Mouse (Mus musculus) ES-E14 (cell line): ENCODE measurements around the gene Dusp14. TPM values are rescaled to one million over a fixed set of nuclear protein-coding genes. Genes with fewer than 3 reads are reported as not detected.

Experiments
- DNase-seq: peaks from one replicate; pipeline ENCODE4 v3.0.0-alpha.2; 2013; ENCODE audit warnings: low read depth, low spot score
- H3K27ac ChIP-seq: 2 replicates; pipeline ENCODE4 v1.5.1; 2012; ENCODE audit warnings: low read depth, mild to moderate bottlenecking, low read length, moderate library complexity, mixed read lengths; ENCODE audit not compliant: poor library complexity, insufficient read depth, severe bottlenecking
- H3K36me3 ChIP-seq: 2 replicates; pipeline ENCODE4 v1.6.1; 2012; ENCODE audit warnings: mild to moderate bottlenecking, low read length, moderate library complexity, mixed read lengths; ENCODE audit not compliant: control insufficient read depth, poor library complexity, insufficient read depth, severe bottlenecking
- H3K4me1 ChIP-seq, 2 experiments: fragments of 150-350 bp in 1 of 2; sonication (generic) in 1 of 2; 2 replicates each; pipeline ENCODE4 v1.6.1; 2012; ENCODE audit warnings: low read length in 2 of 2, mild to moderate bottlenecking in 1 of 2, mixed read lengths in 1 of 2; ENCODE audit not compliant: control insufficient read depth in 2 of 2, insufficient read depth in 2 of 2, poor library complexity in 1 of 2
- H3K4me3 ChIP-seq, 2 experiments: fragments of 150-350 bp in 1 of 2; sonication (generic) in 1 of 2; 2 replicates each; pipeline ENCODE4 v1.5.1; 2012; ENCODE audit warnings: low read length in 2 of 2, low read depth in 1 of 2, mild to moderate bottlenecking in 1 of 2, mixed read lengths in 1 of 2; ENCODE audit not compliant: insufficient read depth in 1 of 2, poor library complexity in 1 of 2, severe bottlenecking in 1 of 2
- H3K9ac ChIP-seq: 2 replicates; pipeline ENCODE4 v1.6.1; 2012; ENCODE audit warnings: low read depth, mild to moderate bottlenecking, low read length, mixed read lengths; ENCODE audit not compliant: poor library complexity, insufficient read depth, severe bottlenecking
- H3K9me3 ChIP-seq: fragments of 150-350 bp; sonication (generic); 2 replicates; pipeline ENCODE4 v1.6.1; 2012; ENCODE audit warnings: low read depth, mild to moderate bottlenecking, low read length; ENCODE audit not compliant: control insufficient read depth, insufficient read depth
- CHD2 ChIP-seq: IDR thresholded peaks from 2 replicates; pipeline ENCODE4 v1.6.1; 2014; ENCODE audit warnings: mild to moderate bottlenecking, low read depth, low read length, inconsistent platforms
- HCFC1 ChIP-seq: IDR thresholded peaks from 2 replicates; pipeline ENCODE4 v1.6.1; 2012; ENCODE audit warnings: low read length, inconsistent platforms, borderline replicate concordance; ENCODE audit not compliant: insufficient read depth
- MAFK ChIP-seq: IDR thresholded peaks from 2 replicates; pipeline ENCODE4 v1.6.1; 2014; ENCODE audit warnings: mild to moderate bottlenecking, low read depth, low read length, inconsistent platforms; ENCODE audit not compliant: insufficient read depth
- ZC3H11A ChIP-seq: IDR thresholded peaks from 2 replicates; pipeline ENCODE4 v1.6.1; 2012; ENCODE audit warnings: low read depth, mild to moderate bottlenecking, inconsistent platforms, low read length, borderline replicate concordance
- ZNF384 ChIP-seq: IDR thresholded peaks from 2 replicates; pipeline ENCODE4 v1.6.1; 2012; ENCODE audit warnings: low read depth, low read length, inconsistent platforms
- in situ Hi-C, 2 experiments: fragments of 600-800 bp; cut with MboI; formaldehyde crosslinking; loops; one replicate each; pipeline ENCODE4 v1.15.1; 2025; ENCODE audit warnings: low sequenced_read_pairs in 2 of 2, inconsistent platforms in 1 of 2; ENCODE audit not compliant: unreplicated experiment in 2 of 2
- total RNA-seq: library from RNA; depleted of rRNA; stranded (reverse); fragments of 300-350 nt; gene quantifications from 2 replicates; pipeline ENCODE4 v1.2.3, GENCODE M21; 2012

Gene Dusp14
- total RNA-seq, 1 experiment, result 24.0 TPM

GRCm38 (mm10) chr11:84016810-84017508 is 52.1 kb downstream of the Dusp14 start:
- no peak for TF ChIP-seq HCFC1
- no peak for TF ChIP-seq CHD2
- TF ChIP-seq ZC3H11A, result no peak
- TF ChIP-seq MAFK, result no peak
- in situ Hi-C loops, result no loop called here
- Histone ChIP-seq H3K4me3 (no peak overlapping the region), H3K36me3 (no peaks in the 10 kb centered on the region; the same call in 1 of the 2 replicates), H3K4me1 (no peaks in the 10 kb centered on the region), H3K9me3 (no peaks in the 10 kb centered on the region), H3K27ac (no peak overlapping the region), H3K9ac (no peak overlapping the region)
- DNase-seq, result no peak

GRCm38 (mm10) chr11:84016147-84016809 is 52.8 kb downstream of the Dusp14 start:
- in situ Hi-C loops, result no loop called here
- H3K27ac ChIP-seq, result no peak overlapping the region
- H3K9me3 ChIP-seq, result no peaks in the 10 kb centered on the region
- DNase-seq, result no peak
- H3K4me3 ChIP-seq, result no peak overlapping the region
- TF ChIP-seq ZNF384, result no peak
- no peak for TF ChIP-seq HCFC1
- no peak for TF ChIP-seq CHD2
- no peak for TF ChIP-seq MAFK
- no peak for TF ChIP-seq ZC3H11A
- no peaks in the 10 kb centered on the region; the same call in 1 of the 2 replicates for H3K36me3 ChIP-seq
- H3K9ac ChIP-seq, result no peak overlapping the region
- H3K4me1 ChIP-seq, result no peaks in the 10 kb centered on the region; a peak in 1 of 4 replicates

GRCm38 (mm10) chr11:84013105-84013504 is 56.0 kb downstream of the Dusp14 start:
- Histone ChIP-seq H3K27ac (no peak overlapping the region), H3K4me1 (no peaks in the 10 kb centered on the region; a peak in 1 of 4 replicates), H3K9ac (no peak overlapping the region), H3K4me3 (no peak overlapping the region), H3K36me3 (peaks cover 3% of the 10 kb centered on the region; the same call in 1 of the 2 replicates), H3K9me3 (no peaks in the 10 kb centered on the region)
- in situ Hi-C loops, result no loop called here
- no peak for DNase-seq
- TF ChIP-seq CHD2 (no peak), ZNF384 (no peak), MAFK (no peak), HCFC1 (no peak), ZC3H11A (no peak)

GRCm38 (mm10) chr11:84011576-84011975 is 57.5 kb downstream of the Dusp14 start:
- no peak for DNase-seq
- in situ Hi-C loops, result no loop called here
- no peaks in the 10 kb centered on the region; a peak in 1 of 4 replicates for H3K4me1 ChIP-seq
- TF ChIP-seq MAFK, result no peak
- no peak for TF ChIP-seq ZC3H11A
- TF ChIP-seq HCFC1, result no peak
- TF ChIP-seq ZNF384, result no peak
- no peak for TF ChIP-seq CHD2
- H3K9ac ChIP-seq, result no peak overlapping the region
- H3K27ac ChIP-seq, result no peak overlapping the region
- H3K36me3 ChIP-seq, result peaks cover 3% of the 10 kb centered on the region; the same call in 1 of the 2 replicates
- H3K9me3 ChIP-seq, result no peaks in the 10 kb centered on the region
- H3K4me3 ChIP-seq, result no peak overlapping the region
